Mouse (Mus musculus) limb, embryonic 15.5 days (tissue): ENCODE results near the gene Rxfp2. TPM values are rescaled to one million over a fixed set of nuclear protein-coding genes. Genes with fewer than 3 reads are reported as not detected.

Source experiments
- ATAC-seq: fragments of 200-750 bp; cut with Nextera tagmentation; 2 replicates; pipeline ENCODE4 v1.8.0; 2017; ENCODE audit warnings: low read depth, moderate TSS enrichment; ENCODE audit not compliant: insufficient number of reproducible peaks, low FRiP score, low TSS enrichment
- H3K27ac ChIP-seq: fragments of 300-500 bp; sonication (generic); 2 replicates; pipeline ENCODE4 v1.5.1; 2015; ENCODE audit warnings: moderate library complexity, mild to moderate bottlenecking, inconsistent platforms
- H3K27me3 ChIP-seq: fragments of 300-500 bp; sonication (generic); 2 replicates; pipeline ENCODE4 v1.6.1; 2015; ENCODE audit warnings: inconsistent platforms
- H3K36me3 ChIP-seq: fragments of 300-500 bp; sonication (generic); 2 replicates; pipeline ENCODE4 v1.6.1; 2015; ENCODE audit warnings: inconsistent platforms
- H3K4me1 ChIP-seq: fragments of 300-500 bp; sonication (generic); 2 replicates; pipeline ENCODE4 v1.6.1; 2015; ENCODE audit warnings: inconsistent platforms
- H3K4me2 ChIP-seq: fragments of 300-500 bp; sonication (generic); 2 replicates; pipeline ENCODE4 v1.6.1; 2015; ENCODE audit warnings: mild to moderate bottlenecking, inconsistent platforms
- H3K4me3 ChIP-seq: fragments of 300-500 bp; sonication (generic); 2 replicates; pipeline ENCODE4 v1.5.1; 2015; ENCODE audit warnings: mild to moderate bottlenecking, inconsistent platforms
- H3K9ac ChIP-seq: fragments of 300-500 bp; sonication (generic); 2 replicates; pipeline ENCODE4 v1.6.1; 2015; ENCODE audit warnings: inconsistent platforms
- H3K9me3 ChIP-seq: fragments of 300-500 bp; sonication (generic); 2 replicates; pipeline ENCODE4 v1.6.1; 2016; ENCODE audit warnings: inconsistent platforms
- WGBS: fragments of 180-500 bp; shearing (Covaris S2); methylation state at CpG from one replicate; pipeline ENCODE4 v1.1.7; 2015; 5-methylcytosine and 5-hydroxymethylcytosine counted together
- polyA plus RNA-seq: library from polyadenylated mRNA; unstranded; fragments of >200 nt; fragmentation: Nextera tagmentation; extraction: Ambion mirVana; gene quantifications from 2 replicates; pipeline ENCODE4 v1.2.1, GENCODE M21; 2015

Gene Rxfp2
- 0.10 TPM in 1 of 2 replicates, not detected in the other for polyA plus RNA-seq

DNA sequence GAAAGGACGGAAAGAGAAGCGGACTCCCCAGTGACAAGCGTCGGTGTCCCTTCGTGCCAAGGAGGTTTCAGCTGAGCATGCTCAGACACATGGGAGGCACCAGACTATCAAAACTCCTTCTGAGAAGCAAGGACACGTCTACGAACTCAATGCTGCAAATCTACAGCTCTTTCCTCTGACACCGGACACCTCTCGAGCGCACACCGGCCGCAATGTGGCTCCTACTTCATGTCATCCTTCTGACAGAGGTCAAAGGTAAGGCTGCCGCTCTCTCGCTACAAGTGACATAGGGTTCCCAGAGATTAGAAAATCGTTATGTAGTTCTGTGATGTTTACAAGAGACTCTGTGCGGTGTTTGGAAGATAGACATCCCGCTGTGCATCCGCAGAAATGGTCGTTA, at the start of gene Rxfp2:
Rxfp2 (plus strand) TSS at position 20 of the 400 bp plus-strand sequence.
- H3K4me2 ChIP-seq: no peak within 1 kb of the TSS
- 46% methylated on average over 19 of the region's 19 CpGs for WGBS
- ATAC-seq: no peak
- no peaks in the 10 kb centered on the region for H3K36me3 ChIP-seq
- H3K27ac ChIP-seq: no peak within 1 kb of the TSS
- H3K9ac ChIP-seq: no peak within 1 kb of the TSS
- H3K9me3 ChIP-seq: no peaks in the 10 kb centered on the region
- no peak within 1 kb of the TSS for H3K4me3 ChIP-seq
- peaks cover 10% of the 10 kb centered on the region; the same call in 1 of the 2 replicates for H3K27me3 ChIP-seq
- no peaks in the 10 kb centered on the region for H3K4me1 ChIP-seq

DNA sequence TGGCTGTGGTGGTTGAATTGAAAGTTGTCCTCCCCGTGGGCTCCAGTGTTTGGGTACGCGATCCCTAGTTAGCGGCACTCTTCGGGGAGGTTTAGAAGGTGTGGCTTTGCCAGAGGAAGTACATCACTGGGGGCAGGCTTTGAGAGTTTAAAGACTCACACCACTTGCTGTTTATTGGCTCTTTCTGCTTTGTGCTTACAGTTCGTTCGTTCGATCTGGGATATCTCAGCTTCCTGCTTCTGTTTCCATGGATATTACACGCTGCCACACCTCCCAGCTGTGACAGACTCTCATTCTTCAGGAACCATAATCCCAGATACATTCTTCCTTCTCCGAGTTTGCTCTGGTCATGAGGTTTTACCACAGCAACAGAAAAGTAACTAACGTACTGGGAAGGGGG, 48.2 kb upstream of the Rxfp2 start:
- no peaks in the 10 kb centered on the region for H3K36me3 ChIP-seq
- no peaks in the 10 kb centered on the region for H3K4me1 ChIP-seq
- H3K27me3 ChIP-seq: no peaks in the 10 kb centered on the region
- 83% methylated on average over 11 of the region's 11 CpGs for WGBS
- no peak overlapping the region for H3K4me2 ChIP-seq
- H3K9me3 ChIP-seq: no peaks in the 10 kb centered on the region
- ATAC-seq: no peak
- no peak overlapping the region for H3K27ac ChIP-seq
- no peak overlapping the region for H3K4me3 ChIP-seq
- H3K9ac ChIP-seq: no peak overlapping the region

DNA sequence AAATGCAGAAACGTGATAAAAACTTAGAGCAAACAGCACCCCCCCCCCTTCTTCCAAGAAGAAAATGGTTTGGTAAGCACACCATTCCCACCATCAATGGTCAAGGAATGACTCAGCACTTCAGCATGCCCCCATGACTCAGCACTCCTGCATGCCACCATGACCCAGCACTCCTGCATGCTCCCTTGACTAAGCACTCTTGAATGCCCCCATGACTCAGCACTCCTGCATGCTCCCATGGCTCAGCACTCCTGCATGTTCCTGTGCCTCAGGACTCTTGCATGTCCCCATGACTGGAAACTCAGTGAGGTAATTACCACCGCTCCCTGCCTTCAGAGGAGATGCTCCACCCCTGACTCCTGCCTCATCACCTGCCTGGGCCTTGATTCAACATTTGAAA, 41.4 kb upstream of the Rxfp2 start:
- Histone ChIP-seq H3K4me1 (no peaks in the 10 kb centered on the region), H3K4me2 (no peak overlapping the region), H3K9ac (no peak overlapping the region), H3K4me3 (no peak overlapping the region), H3K9me3 (no peaks in the 10 kb centered on the region), H3K27ac (no peak overlapping the region), H3K27me3 (no peaks in the 10 kb centered on the region), H3K36me3 (no peaks in the 10 kb centered on the region)
- ATAC-seq: no peak
- 83% methylated on average over 2 of the region's 2 CpGs for WGBS

DNA sequence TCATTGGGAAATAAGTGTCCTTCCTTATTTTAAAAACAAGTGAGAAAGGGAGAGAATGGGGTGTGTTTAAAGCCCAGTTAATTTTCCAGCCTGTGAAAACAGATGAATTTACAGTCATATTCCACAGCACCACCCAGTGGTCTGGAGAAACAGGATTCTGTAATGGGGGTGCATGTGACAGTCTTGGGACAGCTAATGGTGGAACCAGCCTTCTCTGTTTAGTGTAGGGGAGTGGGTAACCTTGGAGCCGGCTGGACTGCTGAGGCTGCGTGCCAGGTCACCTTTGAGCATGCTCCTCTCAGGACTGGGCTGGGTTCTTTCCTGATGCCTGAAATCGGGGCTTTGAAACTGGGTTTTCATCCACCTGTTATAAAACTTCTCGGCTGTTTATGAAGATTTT, 34.9 kb upstream of the Rxfp2 start:
- 68% methylated on average over 4 of the region's 4 CpGs for WGBS
- ATAC-seq: no peak
- Histone ChIP-seq H3K27ac (no peak overlapping the region), H3K27me3 (no peaks in the 10 kb centered on the region), H3K4me3 (no peak overlapping the region), H3K4me2 (no peak overlapping the region), H3K36me3 (no peaks in the 10 kb centered on the region), H3K9ac (no peak overlapping the region), H3K9me3 (no peaks in the 10 kb centered on the region), H3K4me1 (no peaks in the 10 kb centered on the region)

DNA sequence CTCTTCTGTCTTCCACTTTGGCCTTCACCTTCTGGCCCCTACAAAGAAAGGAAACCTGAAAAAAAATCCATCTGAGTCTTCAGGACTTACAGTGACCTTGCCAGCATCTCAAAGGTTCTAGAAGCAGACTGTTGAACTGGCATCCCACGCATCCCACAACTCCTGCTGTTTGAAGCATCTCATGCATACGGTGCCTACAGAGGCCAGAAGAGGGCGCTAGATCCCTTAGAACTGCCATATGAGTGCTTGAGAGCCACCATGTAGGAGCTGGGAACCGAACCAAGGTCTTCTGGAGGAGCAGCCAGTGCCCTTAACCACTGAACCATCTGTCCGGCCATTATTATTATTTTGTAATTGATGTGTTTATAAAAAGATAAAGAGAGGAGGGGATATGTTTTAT, 23.9 kb upstream of the Rxfp2 start:
- H3K4me2 ChIP-seq: no peak overlapping the region
- no peaks in the 10 kb centered on the region for H3K36me3 ChIP-seq
- H3K27me3 ChIP-seq: no peaks in the 10 kb centered on the region
- H3K4me1 ChIP-seq: no peaks in the 10 kb centered on the region
- no peak overlapping the region for H3K9ac ChIP-seq
- H3K4me3 ChIP-seq: no peak overlapping the region
- 73% methylated on average over 5 of the region's 5 CpGs for WGBS
- H3K9me3 ChIP-seq: no peaks in the 10 kb centered on the region
- no peak overlapping the region for H3K27ac ChIP-seq
- ATAC-seq: no peak

DNA sequence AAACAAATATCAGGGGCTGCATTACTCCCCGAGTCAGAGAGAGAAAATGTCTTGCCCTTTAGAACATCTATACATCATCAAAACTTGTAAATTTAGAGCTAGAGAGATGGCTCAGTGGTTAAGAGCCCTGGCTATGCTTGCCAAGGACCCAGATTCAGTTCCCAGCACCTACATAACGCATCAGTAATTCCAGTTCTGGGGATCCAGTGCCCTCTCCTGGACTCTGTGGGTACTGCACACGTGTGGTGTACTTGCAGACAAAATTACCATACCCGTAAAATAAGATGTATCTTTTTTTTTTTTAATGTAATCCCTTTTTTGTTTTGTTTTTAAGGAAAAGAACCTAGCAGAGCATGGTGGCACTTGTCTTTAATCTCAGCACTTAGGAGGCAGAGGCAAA, 21.9 kb upstream of the Rxfp2 start:
- no peak overlapping the region for H3K27ac ChIP-seq
- H3K36me3 ChIP-seq: no peaks in the 10 kb centered on the region
- 93% methylated on average over 4 of the region's 4 CpGs for WGBS
- no peaks in the 10 kb centered on the region for H3K27me3 ChIP-seq
- no peak overlapping the region for H3K4me3 ChIP-seq
- H3K9ac ChIP-seq: no peak overlapping the region
- H3K4me2 ChIP-seq: no peak overlapping the region
- H3K4me1 ChIP-seq: no peaks in the 10 kb centered on the region
- ATAC-seq: no peak
- H3K9me3 ChIP-seq: no peaks in the 10 kb centered on the region

DNA sequence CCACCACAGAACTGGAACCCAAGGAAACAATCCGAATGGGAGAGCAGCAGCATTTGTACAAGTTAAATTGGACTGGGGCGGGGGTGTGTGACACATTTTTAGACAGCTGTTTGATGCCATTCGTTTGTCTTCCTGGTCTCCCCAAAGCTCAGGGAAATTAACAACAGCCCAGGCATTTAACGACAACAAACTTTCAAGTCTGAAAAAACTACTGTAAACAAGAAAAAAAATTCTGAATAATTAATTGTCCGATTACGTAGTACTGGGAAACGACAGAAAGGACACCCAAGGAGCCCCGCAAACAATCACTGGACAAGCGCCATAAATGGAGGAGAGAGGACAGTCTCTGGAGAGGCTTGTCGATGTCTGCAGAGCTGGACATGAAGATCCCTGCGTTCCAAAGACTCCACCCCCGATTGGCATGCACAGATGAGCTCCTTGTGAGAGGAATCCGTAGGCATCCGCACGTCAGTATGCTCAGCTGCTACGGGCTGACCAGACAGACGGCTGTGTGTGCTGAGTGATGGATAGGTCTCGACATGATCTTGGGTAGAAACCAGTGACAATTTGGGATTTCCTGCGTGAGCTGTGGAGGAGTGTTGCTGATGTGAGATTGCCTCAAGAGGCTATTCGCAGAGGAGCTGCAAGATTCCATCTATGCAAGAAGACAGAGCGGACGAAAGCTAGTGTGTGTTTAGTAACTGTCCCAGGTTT, 21.0 kb upstream of the Rxfp2 start:
- Histone ChIP-seq H3K9me3 (no peaks in the 10 kb centered on the region), H3K27me3 (no peaks in the 10 kb centered on the region), H3K4me1 (no peaks in the 10 kb centered on the region), H3K4me2 (no peak overlapping the region), H3K36me3 (no peaks in the 10 kb centered on the region), H3K27ac (no peak overlapping the region), H3K9ac (no peak overlapping the region), H3K4me3 (no peak overlapping the region)
- WGBS: 69% methylated on average over 22 of the region's 22 CpGs
- no peak for ATAC-seq

DNA sequence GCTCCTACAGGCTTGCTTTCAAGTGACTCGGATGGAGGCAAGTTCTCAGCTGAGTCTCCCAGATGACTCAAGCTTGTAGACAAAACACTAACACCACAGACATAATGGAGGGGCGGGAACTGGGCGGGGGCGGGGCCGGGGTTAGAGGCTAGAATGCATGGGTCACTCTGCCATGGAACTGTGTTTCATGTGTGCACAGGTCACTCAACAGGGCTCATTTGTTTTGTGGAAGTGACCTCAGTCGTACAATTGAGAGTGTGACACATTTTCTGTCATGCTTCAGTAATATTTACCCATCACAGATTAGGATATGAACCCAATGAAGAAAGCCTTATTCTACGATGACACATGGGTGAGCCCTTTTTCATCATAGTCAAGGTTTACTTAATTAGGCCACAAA, 20.2 kb upstream of the Rxfp2 start:
- Histone ChIP-seq H3K27ac (no peak overlapping the region), H3K36me3 (no peaks in the 10 kb centered on the region)
- no peak for ATAC-seq

DNA sequence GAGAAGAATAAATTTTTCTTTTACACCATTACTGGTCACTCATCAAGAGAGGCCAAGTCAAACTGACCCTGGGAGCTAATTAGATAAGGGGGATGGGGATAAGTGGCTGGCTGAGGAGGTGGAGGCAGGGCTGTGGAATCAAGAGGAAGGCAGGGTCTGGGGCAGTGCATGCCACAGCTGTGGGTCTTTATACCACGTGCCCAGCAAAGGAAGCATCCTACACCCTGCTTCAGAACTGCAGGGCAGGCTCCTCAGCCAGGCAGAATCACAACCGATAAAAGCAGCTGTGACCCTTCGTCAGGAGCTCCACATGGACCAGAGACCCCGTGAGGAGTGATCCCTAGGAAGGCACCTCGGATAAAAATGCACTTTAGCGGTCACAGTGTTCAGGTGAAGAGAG, 13.1 kb upstream of the Rxfp2 start:
- 30% methylated on average over 6 of the region's 6 CpGs for WGBS
- no peaks in the 10 kb centered on the region for H3K9me3 ChIP-seq
- H3K27ac ChIP-seq: no peak overlapping the region
- H3K4me1 ChIP-seq: no peaks in the 10 kb centered on the region
- no peak for ATAC-seq
- no peak overlapping the region for H3K4me3 ChIP-seq
- no peaks in the 10 kb centered on the region for H3K36me3 ChIP-seq
- H3K9ac ChIP-seq: no peak overlapping the region
- H3K4me2 ChIP-seq: no peak overlapping the region
- H3K27me3 ChIP-seq: no peaks in the 10 kb centered on the region

More for the DNA sequence above, 20.2 kb upstream of the Rxfp2 start:
- WGBS: 59% methylated on average over 7 of the region's 7 CpGs
- no peak overlapping the region for H3K4me2 ChIP-seq
- no peaks in the 10 kb centered on the region for H3K27me3 ChIP-seq
- no peak overlapping the region for H3K4me3 ChIP-seq
- H3K4me1 ChIP-seq: no peaks in the 10 kb centered on the region
- no peaks in the 10 kb centered on the region for H3K9me3 ChIP-seq
- H3K9ac ChIP-seq: no peak overlapping the region

DNA sequence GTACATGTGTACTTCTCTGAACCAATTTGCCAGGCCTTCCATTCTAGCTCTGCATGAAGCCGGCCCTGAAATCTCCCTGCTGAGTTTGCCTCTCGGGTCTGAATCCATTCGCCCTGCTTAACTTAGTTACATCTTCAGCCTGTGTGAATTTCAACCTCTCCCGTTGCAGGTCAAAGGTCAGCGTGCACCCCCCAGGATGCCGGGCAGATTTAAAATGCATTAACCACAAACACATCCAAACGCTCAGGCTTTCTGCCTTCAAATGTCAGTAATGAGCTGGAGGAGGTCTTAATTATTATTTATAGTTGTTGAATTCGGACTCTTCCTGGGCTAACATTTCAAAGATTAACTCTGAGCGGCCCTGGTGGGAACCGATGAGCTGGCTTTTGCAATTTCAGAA, 1.6 kb upstream of the Rxfp2 start:
- H3K36me3 ChIP-seq: no peaks in the 10 kb centered on the region
- H3K27ac ChIP-seq: no peak overlapping the region
- no peak for ATAC-seq
- H3K9me3 ChIP-seq: no peaks in the 10 kb centered on the region
- no peak overlapping the region for H3K4me3 ChIP-seq
- no peak overlapping the region for H3K9ac ChIP-seq
- H3K4me1 ChIP-seq: no peaks in the 10 kb centered on the region
- no peak overlapping the region for H3K4me2 ChIP-seq
- H3K27me3 ChIP-seq: peaks cover 10% of the 10 kb centered on the region; the same call in 1 of the 2 replicates
- WGBS: 25% methylated on average over 10 of the region's 10 CpGs

DNA sequence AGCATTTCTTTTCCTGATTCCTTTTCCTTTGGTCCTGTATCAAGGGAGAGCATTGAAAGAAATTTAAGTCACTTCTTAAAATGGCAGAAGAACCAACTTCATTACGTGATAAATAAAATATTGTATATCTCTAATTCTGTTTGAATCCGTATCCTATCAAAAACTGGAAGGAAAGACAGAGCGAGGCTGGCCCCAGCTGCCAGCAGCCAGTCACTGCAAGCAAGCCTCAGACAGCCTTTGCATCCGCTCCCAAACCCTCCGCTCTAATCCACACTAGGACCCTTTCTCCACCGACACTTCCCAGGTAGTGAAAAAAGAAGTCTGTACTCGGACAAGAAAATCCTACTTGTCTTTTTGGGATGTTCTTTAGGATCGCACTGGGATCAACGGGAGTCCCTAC, 803 bp upstream of the Rxfp2 start:
- Histone ChIP-seq H3K9ac (no peak overlapping the region), H3K4me1 (no peaks in the 10 kb centered on the region), H3K4me3 (no peak overlapping the region), H3K27ac (no peak overlapping the region), H3K36me3 (no peaks in the 10 kb centered on the region), H3K9me3 (no peaks in the 10 kb centered on the region), H3K27me3 (peaks cover 10% of the 10 kb centered on the region; the same call in 1 of the 2 replicates), H3K4me2 (no peak overlapping the region)
- no peak for ATAC-seq
- WGBS: 58% methylated on average over 9 of the region's 9 CpGs

DNA sequence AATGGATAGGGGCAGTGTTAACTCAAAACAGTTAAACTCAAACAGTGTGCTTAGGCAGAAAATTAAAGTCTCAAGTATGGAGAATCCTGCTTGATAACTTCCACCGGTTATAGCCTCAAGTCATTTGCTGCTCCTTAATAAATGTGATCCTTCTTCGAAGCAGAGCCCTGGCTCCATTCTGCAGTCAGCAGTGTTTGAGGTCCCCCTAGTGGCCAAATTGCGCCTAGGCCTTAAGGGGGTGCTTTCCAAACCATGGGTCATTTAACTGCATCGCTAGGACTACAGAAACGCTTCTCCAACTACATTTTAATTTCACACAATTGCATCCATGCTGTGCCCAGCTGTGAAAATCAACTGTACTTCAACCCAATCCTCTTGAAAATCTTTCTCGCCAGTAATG, 2.4 kb downstream of the Rxfp2 start:
- H3K9ac ChIP-seq: no peak overlapping the region
- no peaks in the 10 kb centered on the region for H3K36me3 ChIP-seq
- 1% methylated on average over 6 of the region's 6 CpGs for WGBS
- no peak overlapping the region for H3K4me3 ChIP-seq
- H3K27ac ChIP-seq: no peak overlapping the region
- peaks cover 10% of the 10 kb centered on the region; the same call in 1 of the 2 replicates for H3K27me3 ChIP-seq
- H3K4me1 ChIP-seq: no peaks in the 10 kb centered on the region
- H3K9me3 ChIP-seq: no peaks in the 10 kb centered on the region
- ATAC-seq: 0 out of 2 replicates have a peak, but pooled peaks have one; percentile 52
- H3K4me2 ChIP-seq: no peak overlapping the region

DNA sequence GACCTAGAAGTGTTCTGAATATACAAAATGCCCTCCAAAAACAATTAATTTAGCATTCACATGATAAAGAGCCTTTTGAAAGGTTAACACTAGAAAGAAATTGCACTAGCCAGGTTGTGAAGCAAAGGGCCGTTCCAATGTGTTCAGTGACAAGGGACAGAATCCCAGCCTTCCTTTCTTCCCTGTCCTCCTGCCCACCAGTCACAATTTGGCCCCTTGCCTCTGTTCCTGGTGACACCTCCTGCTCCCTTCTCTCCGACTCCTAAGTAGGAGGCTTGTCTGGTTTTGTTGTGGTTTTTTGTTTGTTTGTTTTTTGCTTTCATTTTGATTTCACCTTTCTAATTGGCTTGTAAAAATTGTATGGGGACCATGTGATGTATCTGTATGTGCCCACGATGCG, 3.3 kb downstream of the Rxfp2 start:
- Histone ChIP-seq H3K27ac (no peak overlapping the region), H3K9ac (no peak overlapping the region), H3K9me3 (no peaks in the 10 kb centered on the region), H3K4me2 (no peak overlapping the region), H3K36me3 (no peaks in the 10 kb centered on the region), H3K4me3 (no peak overlapping the region), H3K4me1 (no peaks in the 10 kb centered on the region), H3K27me3 (peaks cover 10% of the 10 kb centered on the region; the same call in 1 of the 2 replicates)
- no peak for ATAC-seq
- WGBS: 58% methylated on average over 4 of the region's 4 CpGs
